Mouse (Mus musculus) left cerebral cortex, adult 8-10 months (tissue): ENCODE results near the gene Zfp3. TPM values are rescaled to one million over a fixed set of nuclear protein-coding genes. Genes with fewer than 3 reads are reported as not detected.

ENCODE experiments used
- DNase-seq, 2 experiments: peaks; one replicate each; pipeline ENCODE4 v3.0.0; 2022; ENCODE audit warnings: low spot score in 2 of 2
- microRNA-seq, 2 experiments: library from miRNA; unstranded; fragments of <30 nt; microRNA quantifications; one replicate each; pipeline ENCODE4 v1.2.0; 2022
- total RNA-seq, 4 experiments: library from RNA; stranded (reverse); gene quantifications; 2 replicates each; pipeline ENCODE4 v1.2.4; 2022

The Zfp3 gene
- total RNA-seq, 4 experiments from 2014 or later = 16.7 to 20.5 (median 20.0) TPM

DNA sequence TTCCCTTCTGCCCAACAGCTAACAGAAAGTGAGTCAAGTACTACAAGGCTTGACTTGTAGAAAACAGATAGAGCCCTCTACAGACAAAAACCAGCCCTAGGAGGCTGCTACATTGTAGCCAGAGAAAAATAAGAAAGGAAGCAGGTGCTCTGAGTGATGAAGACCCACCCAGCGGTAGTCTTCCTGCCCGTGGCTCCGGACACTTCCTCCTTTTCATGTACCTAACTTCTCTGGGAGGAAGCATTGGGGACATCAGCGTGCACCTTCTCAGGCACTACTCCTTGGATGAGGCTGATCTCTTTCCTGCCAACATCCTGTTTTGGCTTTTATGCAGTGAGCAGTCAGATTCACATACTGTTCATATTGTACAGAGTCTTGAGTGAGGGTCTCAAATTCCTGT, 42.7 kb downstream of the Zfp3 start:
- no peak for DNase-seq

DNA sequence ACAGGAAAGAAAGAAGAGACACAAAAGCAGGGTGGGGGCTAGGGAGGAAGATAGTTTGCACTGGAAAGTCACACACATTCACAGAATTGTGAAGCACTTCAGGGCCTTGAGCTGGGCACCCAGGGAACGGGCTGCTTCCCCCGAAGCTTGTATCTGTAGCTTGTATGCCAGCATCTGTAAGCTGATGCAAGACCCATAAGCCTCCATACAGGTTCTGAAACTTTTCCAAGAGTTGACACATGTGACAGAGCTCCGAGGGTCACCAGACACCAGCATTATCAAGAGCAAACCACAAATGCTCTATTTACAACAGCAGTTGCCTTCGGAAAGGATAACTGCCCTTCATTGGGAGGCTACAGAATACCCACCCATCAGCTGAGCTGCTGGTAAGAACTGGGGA, 43.6 kb downstream of the Zfp3 start:
- DNase-seq = no peak

DNA sequence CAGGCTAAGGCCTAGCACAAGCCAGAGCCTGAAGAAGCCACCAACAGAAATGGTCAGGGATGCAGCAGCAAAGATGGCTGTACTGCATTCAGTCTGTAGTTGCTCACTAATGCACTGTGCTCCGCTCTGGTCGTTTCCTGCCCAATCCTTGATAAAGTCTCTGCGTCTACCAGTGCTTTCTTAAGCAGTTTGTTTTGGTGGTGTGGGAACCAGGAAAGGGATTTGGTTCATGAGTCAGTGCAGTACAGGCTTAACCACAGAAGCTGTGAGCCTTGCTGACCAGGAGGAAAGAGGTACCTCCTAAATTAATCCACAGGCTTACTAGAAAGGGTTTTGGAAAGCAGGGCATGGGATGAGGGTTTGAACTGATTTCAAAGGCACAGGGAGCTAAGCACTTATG, 44.1 kb downstream of the Zfp3 start:
- DNase-seq = no peak

DNA sequence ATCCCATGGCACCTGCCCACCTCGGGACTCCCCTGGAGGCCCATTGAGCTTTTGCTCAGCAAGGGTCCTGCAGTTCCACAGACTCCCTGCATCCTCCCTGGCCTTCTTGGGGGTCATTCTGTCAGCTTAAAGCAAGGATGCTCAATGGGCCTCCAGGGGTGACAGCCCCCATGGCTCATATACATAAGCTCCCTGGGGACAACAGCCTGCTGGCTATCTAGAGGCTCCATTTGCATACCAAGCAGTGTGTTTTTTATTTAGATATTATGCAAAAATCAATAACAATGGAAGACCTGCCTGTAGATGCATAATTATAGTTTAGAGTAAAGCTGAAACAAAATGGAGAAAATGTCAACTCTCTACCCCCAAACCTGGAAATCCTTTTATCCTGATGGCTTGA, 45.0 kb downstream of the Zfp3 start:
- DNase-seq = no peak

DNA sequence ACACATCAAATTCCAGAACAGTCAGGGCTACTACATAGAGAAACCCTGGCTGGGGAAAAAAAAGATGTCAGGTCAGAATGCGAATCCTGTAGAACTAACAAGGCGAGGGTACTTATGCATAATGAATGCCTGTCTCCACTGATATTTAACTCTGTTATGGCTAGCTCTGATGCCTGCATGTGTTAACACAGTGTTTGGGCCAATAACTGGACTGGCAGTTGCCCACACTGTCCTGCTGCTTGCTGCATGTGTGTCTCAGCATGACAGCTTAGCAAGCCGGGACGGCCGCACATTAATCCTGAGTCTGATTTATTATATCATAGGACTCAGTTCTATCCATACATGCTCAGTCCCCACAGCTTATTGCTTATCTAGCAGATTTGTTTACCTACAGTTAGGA, 47.0 kb downstream of the Zfp3 start:
- DNase-seq = no peak

DNA sequence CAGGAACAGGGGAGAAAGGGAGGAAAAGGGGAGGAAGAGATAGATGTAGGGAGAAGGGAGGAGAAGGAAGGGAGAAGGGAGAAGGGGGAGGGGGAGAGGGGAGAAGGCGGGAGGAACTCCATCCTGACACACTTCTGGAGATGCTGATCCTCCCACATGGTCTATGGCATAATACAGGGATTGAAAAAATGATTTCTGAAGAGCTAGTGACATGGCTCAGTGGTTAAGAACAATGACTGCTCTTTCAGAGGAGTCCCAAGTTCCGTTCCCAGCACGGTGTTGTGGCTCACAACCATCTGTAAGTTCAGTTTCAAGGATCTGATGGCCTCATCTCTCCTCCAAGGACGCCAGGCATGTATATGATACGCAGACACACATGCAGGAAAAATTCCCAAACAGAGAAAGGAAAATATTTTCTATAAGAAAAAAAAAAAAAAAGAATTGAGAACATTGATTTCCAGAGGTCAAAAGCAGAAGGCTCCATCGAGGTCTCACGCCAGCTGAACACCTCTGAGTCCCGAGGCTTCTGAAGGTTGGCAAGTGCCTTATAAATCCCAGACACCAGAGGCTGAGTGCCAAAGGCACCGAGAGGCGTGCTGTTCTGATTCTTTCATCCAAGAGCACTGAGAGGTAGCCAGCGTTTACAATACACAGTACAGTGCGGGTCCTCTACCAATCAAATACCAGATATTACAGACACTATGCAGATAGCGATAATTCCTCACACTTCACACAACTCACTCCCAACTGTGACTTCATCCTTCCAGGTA, 47.6 kb downstream of the Zfp3 start:
- no peak for DNase-seq

DNA sequence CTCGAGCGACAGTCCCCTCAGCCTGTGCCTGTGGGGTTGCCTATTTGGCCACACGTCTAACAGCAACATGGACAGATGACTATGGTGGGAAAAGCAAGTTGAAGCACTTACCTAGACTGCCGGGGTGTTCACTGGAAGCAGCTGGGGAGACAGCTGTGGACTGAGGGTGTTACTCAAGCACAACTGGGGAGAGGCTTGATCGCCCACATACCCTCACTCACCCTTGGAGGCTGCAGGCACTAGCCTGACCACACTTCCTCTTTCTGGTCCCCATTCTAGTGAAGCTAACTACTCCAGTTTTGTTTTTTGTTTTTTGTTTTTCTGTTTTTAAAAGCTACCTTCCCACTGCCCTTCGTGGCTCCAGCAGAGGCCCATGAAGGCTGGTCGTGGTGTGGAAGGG, 48.4 kb downstream of the Zfp3 start, which contains the start of gene Scimp:
Gene Scimp, minus strand, starts transcription at position 222 of the 400 bp plus-strand sequence.
- DNase-seq = no peak

DNA sequence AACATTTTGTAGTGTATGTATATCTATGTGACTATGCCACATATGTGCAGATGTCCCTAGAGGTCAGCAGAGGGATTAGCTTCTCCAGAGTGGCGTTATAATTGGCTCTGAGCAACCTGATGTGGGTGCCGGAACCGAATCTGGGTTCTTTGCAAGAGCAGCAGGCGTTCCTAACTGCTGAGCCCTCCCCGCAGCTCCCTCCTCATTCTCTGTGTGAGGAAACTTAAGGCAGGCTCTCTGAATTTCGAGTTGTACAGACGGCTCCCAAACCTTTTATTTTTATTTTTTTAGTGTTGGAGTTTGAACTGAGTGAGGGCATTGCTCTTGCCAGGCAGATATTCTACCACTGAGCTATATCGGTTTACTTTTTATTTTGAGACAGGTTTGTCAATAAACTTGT, 51.1 kb downstream of the Zfp3 start:
- DNase-seq = no peak

DNA sequence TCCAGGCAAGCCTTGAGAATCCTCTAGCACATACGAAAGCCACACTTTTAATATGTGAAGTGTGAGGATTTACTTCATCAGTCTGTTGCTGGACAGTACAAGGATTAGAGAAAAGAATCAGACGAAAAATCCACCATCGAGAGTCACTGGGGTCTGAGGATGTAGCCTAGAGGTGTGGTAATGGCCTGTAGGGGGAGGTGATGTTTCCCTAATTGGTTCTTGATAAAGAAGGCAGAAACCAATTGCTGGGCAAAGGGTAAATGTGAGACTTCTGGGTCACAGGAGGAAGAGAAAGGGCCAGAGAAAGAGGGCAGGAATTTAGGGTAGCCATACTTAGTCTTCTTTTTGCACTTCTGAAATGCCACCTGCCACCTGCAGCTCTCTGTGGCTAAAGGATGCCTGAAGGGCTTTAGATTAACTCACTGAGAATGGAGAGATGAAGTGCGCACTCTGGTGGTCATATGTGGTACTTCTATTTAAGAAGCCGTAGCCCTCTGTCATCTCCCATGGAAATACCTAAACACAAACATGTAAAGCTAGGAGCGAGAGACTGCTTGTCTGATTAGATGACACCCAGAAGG, 51.6 kb downstream of the Zfp3 start:
- DNase-seq = peak in 1 of 2 experiments; percentile 25

DNA sequence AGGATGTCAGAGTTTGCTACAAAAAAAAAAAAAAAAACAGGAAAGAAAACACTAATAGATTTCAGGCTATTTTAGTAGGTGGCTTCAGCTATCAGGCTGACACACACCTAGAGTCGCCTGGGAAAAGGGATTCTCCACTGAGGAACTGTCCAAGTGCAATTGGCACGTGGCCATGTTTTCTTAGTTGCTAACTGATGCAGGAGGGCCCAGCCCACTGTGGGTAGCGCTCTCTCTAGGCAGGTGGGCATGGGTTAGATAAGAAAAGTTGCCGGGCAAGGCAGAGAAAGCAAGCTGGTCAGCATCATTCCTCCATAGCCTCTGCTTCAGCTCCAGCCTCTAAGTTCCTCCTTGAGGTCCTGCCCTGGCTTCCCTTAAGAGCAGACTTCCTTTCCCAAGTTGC, 52.8 kb downstream of the Zfp3 start:
- DNase-seq = no peak

DNA sequence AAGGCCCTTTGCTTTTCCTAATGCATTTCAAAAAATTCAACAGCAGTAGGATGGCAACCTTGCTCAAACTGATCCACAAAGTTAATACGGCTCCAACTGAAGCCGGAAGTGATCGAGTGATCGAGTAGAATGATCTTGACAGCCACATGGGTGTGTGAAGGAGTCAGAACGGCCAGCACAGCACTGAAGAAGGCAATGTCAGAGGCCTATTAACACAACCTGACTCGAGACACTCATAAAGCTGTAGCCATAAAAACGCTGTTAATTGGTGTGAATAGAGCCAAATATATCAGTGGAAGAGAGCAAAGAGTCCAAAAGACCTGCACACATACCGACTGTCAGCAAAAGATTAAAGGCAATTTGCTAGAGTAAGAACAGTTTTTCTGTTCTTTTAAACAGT, 56.1 kb downstream of the Zfp3 start:
- DNase-seq = no peak

DNA sequence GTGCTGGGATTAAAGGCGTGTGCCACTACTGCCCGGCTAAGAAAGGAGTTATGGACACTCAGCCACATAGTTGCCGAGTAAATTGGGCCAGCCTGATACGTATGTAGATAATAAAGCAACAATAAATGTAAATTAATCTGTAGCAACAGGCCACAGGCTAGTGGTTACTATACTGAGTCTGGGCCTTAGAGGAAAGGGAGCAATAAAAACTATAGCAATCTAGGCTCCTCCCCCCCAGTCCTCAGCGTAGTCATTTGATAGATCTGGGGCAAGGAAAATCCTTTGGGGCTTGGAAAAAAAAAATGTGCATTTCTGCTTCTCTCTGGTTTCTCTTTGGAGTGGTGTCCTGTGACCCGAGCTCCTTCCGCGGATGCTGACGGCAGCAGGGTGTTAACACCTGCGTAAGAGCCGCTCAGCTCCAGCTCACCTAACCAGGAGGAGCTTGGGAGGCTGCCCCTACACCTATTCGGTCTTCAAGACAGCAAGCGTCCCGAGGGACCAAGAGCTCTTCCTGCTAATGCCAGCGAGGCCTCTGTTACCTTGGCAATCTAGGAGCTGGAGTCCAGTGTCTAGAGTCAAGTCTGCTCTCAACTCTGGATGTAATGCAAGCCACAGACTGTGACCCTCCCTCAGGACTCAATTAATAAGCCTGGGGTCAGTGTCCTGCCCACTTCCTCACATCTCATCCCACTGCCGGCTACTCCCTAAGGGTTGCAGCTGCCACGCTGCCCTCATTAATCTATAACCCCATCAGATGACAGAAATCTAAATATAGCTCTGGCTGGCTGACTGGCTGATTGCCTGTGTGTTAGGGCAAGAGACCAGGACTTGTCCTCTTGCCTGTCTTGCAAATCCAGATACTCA, 58.0 kb downstream of the Zfp3 start:
- no peak for DNase-seq

Small RNA genes lying within 50 kb of the gene (microRNA-seq; reads per million reads assigned to microRNA genes)
- gene Gm22760 = 0 reads per million in 2 experiments

Other genes starting within 250 kb of the Zfp3 start
- gene Vmo1, start 249.6 kb upstream of the Zfp3 start, total RNA-seq = under 1 TPM in 1 of 4 experiments, not detected in 3; 0.63 TPM
- not detected for gene Gltpd2, start 245.0 kb upstream of the Zfp3 start, total RNA-seq
- 100 to 1,000 TPM; 187 to 213 (median 191) TPM for gene Psmb6, start 238.8 kb upstream of the Zfp3 start, total RNA-seq
- not detected for gene Gm40193, start 231.3 kb upstream of the Zfp3 start, total RNA-seq
- 10 to 100 TPM; 15.7 to 20.4 (median 19.4) TPM for gene Pld2, start 224.1 kb upstream of the Zfp3 start, total RNA-seq
- gene Mink1, start 201.3 kb upstream of the Zfp3 start, total RNA-seq = 100 to 1,000 TPM; 389 to 423 (median 415) TPM
- under 1 TPM in 2 of 4 experiments, not detected in 2; 0.51 to 0.59 TPM for gene 4930544D05Rik, start 148.4 kb upstream of the Zfp3 start, total RNA-seq
- gene Chrne, start 145.0 kb upstream of the Zfp3 start, total RNA-seq = not detected
- gene Gp1ba, start 125.1 kb upstream of the Zfp3 start, total RNA-seq = not detected
- 10 to 100 TPM; 87.8 to 96.5 (median 89.7) TPM for gene Rnf167, start 117.0 kb upstream of the Zfp3 start, total RNA-seq
- gene Slc25a11, start 116.7 kb upstream of the Zfp3 start, total RNA-seq = 100 to 1,000 TPM; 124 to 140 (median 132) TPM
- 100 to 1,000 TPM; 203 to 237 (median 220) TPM for gene Pfn1, start 109.6 kb upstream of the Zfp3 start, total RNA-seq
- 10 to 100 TPM; 10.5 to 14.1 (median 12.5) TPM for gene Eno3, start 107.0 kb upstream of the Zfp3 start, total RNA-seq
- gene Spag7, start 94.8 kb upstream of the Zfp3 start, total RNA-seq = 10 to 100 TPM; 52.5 to 69.9 (median 59.3) TPM
- 100 to 1,000 TPM; 185 to 201 (median 191) TPM for gene Camta2, start 76.1 kb upstream of the Zfp3 start, total RNA-seq
- gene Inca1, start 64.1 kb upstream of the Zfp3 start, total RNA-seq = 1 to 10 TPM; 1.6 to 2.7 (median 2.3) TPM
- 10 to 100 TPM; 59.3 to 70.2 (median 65.8) TPM for gene Kif1c, start 63.7 kb upstream of the Zfp3 start, total RNA-seq
- gene Scimp, start 48.4 kb downstream of the Zfp3 start, total RNA-seq = under 1 TPM in 1 of 4 experiments, not detected in 3; 0.53 TPM
- gene Rabep1, start 80.6 kb downstream of the Zfp3 start, total RNA-seq = 100 to 1,000 TPM; 123 to 128 (median 125) TPM
- 10 to 100 TPM; 48.9 to 61.7 (median 56.8) TPM for gene Nup88, start 205.8 kb downstream of the Zfp3 start, total RNA-seq
- gene Rpain, start 206.0 kb downstream of the Zfp3 start, total RNA-seq = 10 to 100 TPM; 29.7 to 44.8 (median 37.6) TPM
- 100 to 1,000 TPM; 104 to 113 (median 108) TPM for gene C1qbp, start 218.8 kb downstream of the Zfp3 start, total RNA-seq
- gene Dhx33, start 240.2 kb downstream of the Zfp3 start, total RNA-seq = 10 to 100 TPM; 25.7 to 28.6 (median 26.2) TPM